Mouse (Mus musculus) intestine, embryonic 14.5 days (tissue): ENCODE measurements at regions not wholly inside any gene's neighbourhood (a gene's known extent, or its start where the extent isn't known, plus 50 kb on each side); places are given as distances from the start of the nearest gene placed in this dataset.

Source experiments
- ATAC-seq: fragments of 200-750 bp; cut with Nextera tagmentation; replicated peaks from 2 replicates; pipeline ENCODE4 v1.8.0; 2017; ENCODE audit warnings: low read depth, moderate number of reproducible peaks, moderate TSS enrichment, moderate library complexity; ENCODE audit not compliant: low FRiP score, low TSS enrichment
- DNase-seq: peaks from one replicate; pipeline ENCODE4 v3.0.0-alpha.2; 2018; ENCODE audit warnings: low spot score
- H3K27ac ChIP-seq: fragments of 300-500 bp; sonication (generic); 2 replicates; pipeline ENCODE4 v1.5.1; 2014; ENCODE audit warnings: low read depth, mild to moderate bottlenecking, control low read depth
- H3K27me3 ChIP-seq: fragments of 300-500 bp; sonication (generic); replicated peaks from 2 replicates; pipeline ENCODE4 v1.6.1; 2014; ENCODE audit warnings: low read length, control low read depth; ENCODE audit not compliant: control insufficient read depth, insufficient read depth
- H3K36me3 ChIP-seq: fragments of 300-500 bp; sonication (generic); 2 replicates; pipeline ENCODE4 v1.6.1; 2014; ENCODE audit warnings: low read length, control low read depth; ENCODE audit not compliant: control insufficient read depth, insufficient read depth
- H3K4me1 ChIP-seq: fragments of 300-500 bp; sonication (generic); replicated peaks from 2 replicates; pipeline ENCODE4 v1.6.1; 2014; ENCODE audit warnings: low read length, control low read depth, mixed read lengths; ENCODE audit not compliant: control insufficient read depth, insufficient read depth
- H3K4me2 ChIP-seq: fragments of 300-500 bp; sonication (generic); 2 replicates; pipeline ENCODE4 v1.6.1; 2014; ENCODE audit warnings: low read length
- H3K4me3 ChIP-seq: fragments of 300-500 bp; sonication (generic); 2 replicates; pipeline ENCODE4 v1.5.1; 2014; ENCODE audit warnings: low read depth, low read length, control low read depth, mixed read lengths
- H3K9ac ChIP-seq: fragments of 300-500 bp; sonication (generic); 2 replicates; pipeline ENCODE4 v1.6.1; 2014; ENCODE audit warnings: mild to moderate bottlenecking, low read length
- H3K9me3 ChIP-seq: fragments of 300-500 bp; sonication (generic); 2 replicates; pipeline ENCODE4 v1.6.1; 2016; ENCODE audit warnings: low read length, control low read depth; ENCODE audit not compliant: control insufficient read depth
- WGBS: fragments of 180-500 bp; shearing (Covaris S2); extraction: QIAGEN DNeasy Blood & Tissue Kit; methylation state at CpG from one replicate; pipeline ENCODE4 v1.1.7; 2014; 5-methylcytosine and 5-hydroxymethylcytosine counted together

- no peaks in the 10 kb centered on the region for H3K9me3 ChIP-seq
- no peak overlapping the region for H3K4me3 ChIP-seq
- no peaks in the 10 kb centered on the region for H3K27me3 ChIP-seq
- H3K4me1 ChIP-seq, result no peaks in the 10 kb centered on the region; the same call in 1 of the 2 replicates
- H3K27ac ChIP-seq, result no peak overlapping the region
- 61% methylated on average over 6 of the region's 6 CpGs for WGBS
- no peak overlapping the region for H3K4me2 ChIP-seq
- ATAC-seq (no peak), DNase-seq (no peak)
- H3K36me3 ChIP-seq, result no peaks in the 10 kb centered on the region
- H3K9ac ChIP-seq, result no peak overlapping the region
Measured at GRCm38 (mm10) chr2:179013891-179014593, 428.2 kb upstream of the Cdh4 start.

GRCm38 (mm10) chr2:179022675-179023194, 419.5 kb upstream of the Cdh4 start:
- Histone ChIP-seq H3K9ac (no peak overlapping the region), H3K4me2 (no peak overlapping the region), H3K9me3 (no peaks in the 10 kb centered on the region), H3K4me3 (no peak overlapping the region), H3K36me3 (no peaks in the 10 kb centered on the region), H3K27me3 (no peaks in the 10 kb centered on the region), H3K27ac (no peak overlapping the region), H3K4me1 (no peaks in the 10 kb centered on the region)
- DNase-seq (no peak), ATAC-seq (no peak)
- 75% methylated on average over 5 of the region's 5 CpGs for WGBS

- H3K4me3 ChIP-seq, result no peak overlapping the region
- no peak for ATAC-seq
- no peaks in the 10 kb centered on the region for H3K4me1 ChIP-seq
- no peak overlapping the region for H3K9ac ChIP-seq
- no peak overlapping the region for H3K4me2 ChIP-seq
- 48% methylated on average over 3 of the region's 3 CpGs for WGBS
- no peaks in the 10 kb centered on the region for H3K9me3 ChIP-seq
- no peak overlapping the region for H3K27ac ChIP-seq
- no peak for DNase-seq
- no peaks in the 10 kb centered on the region for H3K27me3 ChIP-seq
- no peaks in the 10 kb centered on the region for H3K36me3 ChIP-seq
Measured at GRCm38 (mm10) chr2:179024225-179024624, 418.0 kb upstream of the Cdh4 start.

- H3K4me2 ChIP-seq, result no peak overlapping the region
- no peaks in the 10 kb centered on the region for H3K27me3 ChIP-seq
- no peak overlapping the region for H3K4me3 ChIP-seq
- 91% methylated on average over 2 of the region's 2 CpGs for WGBS
- no peaks in the 10 kb centered on the region for H3K9me3 ChIP-seq
- DNase-seq (no peak), ATAC-seq (no peak)
- no peak overlapping the region for H3K27ac ChIP-seq
- no peaks in the 10 kb centered on the region for H3K4me1 ChIP-seq
- H3K36me3 ChIP-seq, result no peaks in the 10 kb centered on the region
- H3K9ac ChIP-seq, result no peak overlapping the region
Measured at GRCm38 (mm10) chr2:179033171-179033570, 409.1 kb upstream of the Cdh4 start.

- no peak overlapping the region for H3K27ac ChIP-seq
- no peaks in the 10 kb centered on the region for H3K27me3 ChIP-seq
- H3K36me3 ChIP-seq, result no peaks in the 10 kb centered on the region
- H3K4me3 ChIP-seq, result no peak overlapping the region
- H3K9ac ChIP-seq, result no peak overlapping the region
- ATAC-seq, result no peak
- no peaks in the 10 kb centered on the region for H3K4me1 ChIP-seq
- DNase-seq, result no peak
- H3K4me2 ChIP-seq, result no peak overlapping the region
- 47% methylated on average over 6 of the region's 6 CpGs for WGBS
- H3K9me3 ChIP-seq, result no peaks in the 10 kb centered on the region
Measured at GRCm38 (mm10) chr2:179035446-179035845, 406.8 kb upstream of the Cdh4 start.

- no peaks in the 10 kb centered on the region for H3K36me3 ChIP-seq
- H3K9ac ChIP-seq, result no peak overlapping the region
- no peak for ATAC-seq
- no peaks in the 10 kb centered on the region for H3K9me3 ChIP-seq
- 57% methylated on average over 2 of the region's 2 CpGs for WGBS
- no peaks in the 10 kb centered on the region for H3K4me1 ChIP-seq
- H3K4me3 ChIP-seq, result no peak overlapping the region
- H3K27ac ChIP-seq, result no peak overlapping the region
- H3K4me2 ChIP-seq, result no peak overlapping the region
- no peak for DNase-seq
- no peaks in the 10 kb centered on the region for H3K27me3 ChIP-seq
Measured at GRCm38 (mm10) chr2:179039697-179040096, 402.5 kb upstream of the Cdh4 start.

GRCm38 (mm10) chr2:179043671-179044070, 398.6 kb upstream of the Cdh4 start:
- Histone ChIP-seq H3K27me3 (no peaks in the 10 kb centered on the region), H3K9ac (no peak overlapping the region), H3K9me3 (no peaks in the 10 kb centered on the region), H3K27ac (no peak overlapping the region), H3K4me3 (no peak overlapping the region), H3K4me1 (no peaks in the 10 kb centered on the region), H3K36me3 (no peaks in the 10 kb centered on the region), H3K4me2 (no peak overlapping the region)
- DNase-seq, result no peak
- WGBS, result 66% methylated on average over 4 of the region's 4 CpGs
- ATAC-seq, result no peak

- DNase-seq (no peak), ATAC-seq (no peak)
- H3K9me3 ChIP-seq, result no peaks in the 10 kb centered on the region
- H3K4me3 ChIP-seq, result no peak overlapping the region
- H3K36me3 ChIP-seq, result no peaks in the 10 kb centered on the region
- no peaks in the 10 kb centered on the region for H3K27me3 ChIP-seq
- H3K4me1 ChIP-seq, result no peaks in the 10 kb centered on the region
- WGBS, result 70% methylated on average over 1 of the region's 1 CpGs
- H3K4me2 ChIP-seq, result no peak overlapping the region
- no peak overlapping the region for H3K27ac ChIP-seq
- no peak overlapping the region for H3K9ac ChIP-seq
Measured at GRCm38 (mm10) chr2:179045361-179045760, 396.9 kb upstream of the Cdh4 start.

GRCm38 (mm10) chr2:179054441-179054840, 387.8 kb upstream of the Cdh4 start:
- H3K36me3 ChIP-seq, result no peaks in the 10 kb centered on the region
- H3K27me3 ChIP-seq, result no peaks in the 10 kb centered on the region
- no peaks in the 10 kb centered on the region for H3K9me3 ChIP-seq
- H3K27ac ChIP-seq, result no peak overlapping the region
- H3K4me3 ChIP-seq, result no peak overlapping the region
- no peak for DNase-seq
- WGBS, result 63% methylated on average over 8 of the region's 8 CpGs
- H3K4me2 ChIP-seq, result no peak overlapping the region
- ATAC-seq, result no peak
- no peak overlapping the region for H3K9ac ChIP-seq
- no peaks in the 10 kb centered on the region for H3K4me1 ChIP-seq
